Mouse (Mus musculus) small intestine, adult 2 months (tissue): ENCODE data around the gene Ddrgk1.

Experiments
- CTCF ChIP-seq: fragments of 200-500 bp; IDR thresholded peaks from 2 replicates; pipeline ENCODE4 v1.5.1; 2012; ENCODE audit warnings: low read depth, mild to moderate bottlenecking, control low read depth, inconsistent platforms, low read length, moderate library complexity, mixed read lengths; ENCODE audit not compliant: insufficient replicate concordance, insufficient read length; ENCODE audit errors: extremely low read depth
- POLR2A ChIP-seq: fragments of 200-500 bp; IDR thresholded peaks from 2 replicates; pipeline ENCODE4 v1.6.1; 2012; ENCODE audit warnings: low read depth, mild to moderate bottlenecking, control low read depth, inconsistent platforms, low read length, moderate library complexity

DNA sequence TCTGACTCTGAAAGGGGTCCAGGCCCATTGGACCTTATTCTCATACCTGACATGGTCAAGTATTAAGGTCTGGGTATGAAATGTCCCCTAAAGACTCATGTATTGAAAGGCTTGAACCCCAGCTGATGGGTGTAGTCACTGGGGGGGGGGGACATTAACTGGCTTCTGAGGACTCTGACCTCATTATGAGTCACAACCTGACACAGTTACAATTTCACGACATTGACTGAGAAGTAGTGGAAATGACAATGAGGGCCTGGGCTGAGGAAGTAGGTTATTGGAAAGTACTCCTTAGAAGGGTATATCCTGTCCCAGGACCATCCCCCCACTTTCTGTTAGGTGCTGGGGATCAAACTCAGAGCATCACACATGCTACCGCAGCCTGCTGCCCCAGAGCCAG is 24.6 kb upstream of the Ddrgk1 start:
- TF ChIP-seq CTCF (no peak), POLR2A (no peak)
